Mouse (Mus musculus): Measurements from ENCODE around the gene Ints6.

Gene Ints6

GRCm38 (mm10) chr14:62761036-62761881, at the start of gene Ints6:
Ints6 (minus strand) TSS chr14:62761169.
- DNase-seq (ENCODE audit: low read depth), result peak; percentile 99

DNA sequence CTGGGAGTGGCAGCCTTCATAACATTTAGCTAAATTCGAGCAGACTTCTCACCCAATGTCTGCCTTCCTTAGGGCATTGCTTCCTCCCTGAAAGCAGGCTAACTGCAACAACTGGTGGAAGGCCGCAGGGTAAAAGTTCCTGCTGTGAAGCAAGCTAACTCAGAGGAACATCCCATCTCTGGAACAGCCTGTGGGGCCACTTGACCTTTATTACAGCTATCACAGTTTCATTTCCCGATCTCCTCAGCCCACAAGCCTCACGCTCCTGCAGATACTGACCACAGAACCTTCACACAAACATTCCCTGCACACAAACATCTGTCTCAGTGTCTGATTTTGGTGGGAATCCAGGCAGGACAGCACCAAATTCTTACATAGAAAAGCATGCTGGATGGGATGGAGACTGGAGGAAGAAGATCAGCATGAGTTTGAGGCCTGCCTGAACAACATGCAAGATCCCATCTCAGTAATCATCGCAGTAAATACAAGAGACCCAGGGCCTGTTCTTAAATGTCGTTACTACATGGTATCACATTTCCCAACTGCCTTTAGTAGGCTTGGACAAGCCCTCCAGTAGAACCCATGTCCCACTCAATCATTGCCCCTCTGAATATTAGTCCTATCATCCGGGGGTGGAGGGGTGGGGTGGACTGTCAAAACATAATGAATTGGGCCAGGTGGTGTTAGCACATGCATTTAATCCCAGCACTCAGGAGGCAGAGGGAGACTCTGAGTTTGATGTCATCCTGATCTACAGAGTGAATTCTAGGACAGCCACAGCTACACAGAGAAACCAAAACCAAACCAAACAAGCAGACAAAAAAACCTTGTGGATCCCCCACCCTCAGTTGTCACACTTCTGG, 47.9 kb upstream of the Ints6 start:
- DNase-seq (ENCODE audit: low read depth), result no peak

DNA sequence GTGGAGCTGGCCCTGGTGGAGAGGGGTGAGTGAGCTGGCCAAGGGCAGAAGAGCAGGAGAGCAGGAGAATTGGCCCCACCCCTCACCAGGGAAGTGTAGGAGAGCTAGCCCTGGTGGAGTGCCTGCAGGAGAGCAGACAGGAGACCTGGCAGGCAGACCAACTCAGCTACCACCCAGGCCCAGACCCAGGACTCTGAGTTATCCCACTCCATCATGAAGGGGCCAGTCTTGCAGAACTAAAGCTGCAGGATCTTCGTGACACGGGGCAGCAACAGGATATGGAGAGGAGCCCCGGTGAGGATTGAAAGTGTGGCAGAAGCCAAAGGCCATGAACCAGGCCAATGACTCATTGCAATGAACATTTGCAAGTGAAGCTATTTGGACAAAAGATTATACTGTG, 46.0 kb upstream of the Ints6 start:
- no peak for DNase-seq (ENCODE audit: low read depth)

- DNase-seq (ENCODE audit: low read depth), result no peak
These were observed 42.2 kb upstream of the Ints6 start for GRCm38 (mm10) chr14:62803204-62803603.

DNA sequence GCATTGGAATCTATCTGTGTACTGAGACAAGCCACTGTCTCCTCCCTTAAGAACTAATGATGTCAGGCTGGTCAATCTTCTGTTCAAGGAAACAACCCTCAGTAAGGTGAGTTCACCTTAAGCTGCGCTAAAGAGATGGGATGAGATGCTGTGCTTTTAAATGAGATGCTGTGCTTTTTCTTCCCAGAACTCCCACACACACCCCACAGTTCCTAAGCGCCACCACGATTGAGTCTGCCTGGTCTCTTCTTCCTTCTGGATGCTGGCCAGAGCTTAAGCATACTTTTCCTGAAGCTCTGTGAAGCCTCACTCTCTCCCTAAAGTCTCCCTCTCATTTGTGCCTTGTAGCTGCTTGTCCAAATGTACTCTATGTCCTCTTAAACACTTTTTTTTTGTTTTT, 39.8 kb upstream of the Ints6 start:
- DNase-seq (ENCODE audit: low read depth), result no peak

DNA sequence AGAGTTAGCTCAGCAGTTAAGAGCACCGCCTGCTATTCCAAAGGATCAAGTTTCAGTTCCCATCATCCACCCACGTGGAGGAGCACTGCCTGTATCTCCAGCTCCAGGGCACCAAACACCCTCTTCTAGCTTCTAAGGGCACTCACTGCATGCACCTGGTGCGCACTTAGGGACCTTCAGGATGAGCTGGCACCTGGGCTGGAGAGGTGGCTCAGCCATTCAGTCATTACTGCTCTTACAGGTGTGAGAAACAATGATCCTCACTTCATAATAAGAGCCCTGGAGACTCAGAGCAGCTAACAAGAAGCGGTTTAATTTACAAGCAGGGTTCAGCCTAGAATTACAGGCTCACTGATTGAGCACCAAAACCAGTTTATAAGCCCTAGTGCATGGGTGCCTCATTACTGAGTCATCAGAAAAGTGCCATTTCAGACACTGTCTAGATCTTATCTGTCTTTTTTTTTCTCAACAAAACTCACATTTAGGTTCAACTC, 37.7 kb upstream of the Ints6 start:
- DNase-seq (ENCODE audit: low read depth), result peak; percentile 34

GRCm38 (mm10) chr14:62795719-62796118, 34.8 kb upstream of the Ints6 start:
- DNase-seq (ENCODE audit: low read depth), result no peak

- no peak for DNase-seq (ENCODE audit: low read depth)
These were observed 28.3 kb upstream of the Ints6 start for GRCm38 (mm10) chr14:62789282-62789681.

- no peak for DNase-seq (ENCODE audit: low read depth)
These were observed 22.0 kb upstream of the Ints6 start for GRCm38 (mm10) chr14:62782981-62783380.

DNA sequence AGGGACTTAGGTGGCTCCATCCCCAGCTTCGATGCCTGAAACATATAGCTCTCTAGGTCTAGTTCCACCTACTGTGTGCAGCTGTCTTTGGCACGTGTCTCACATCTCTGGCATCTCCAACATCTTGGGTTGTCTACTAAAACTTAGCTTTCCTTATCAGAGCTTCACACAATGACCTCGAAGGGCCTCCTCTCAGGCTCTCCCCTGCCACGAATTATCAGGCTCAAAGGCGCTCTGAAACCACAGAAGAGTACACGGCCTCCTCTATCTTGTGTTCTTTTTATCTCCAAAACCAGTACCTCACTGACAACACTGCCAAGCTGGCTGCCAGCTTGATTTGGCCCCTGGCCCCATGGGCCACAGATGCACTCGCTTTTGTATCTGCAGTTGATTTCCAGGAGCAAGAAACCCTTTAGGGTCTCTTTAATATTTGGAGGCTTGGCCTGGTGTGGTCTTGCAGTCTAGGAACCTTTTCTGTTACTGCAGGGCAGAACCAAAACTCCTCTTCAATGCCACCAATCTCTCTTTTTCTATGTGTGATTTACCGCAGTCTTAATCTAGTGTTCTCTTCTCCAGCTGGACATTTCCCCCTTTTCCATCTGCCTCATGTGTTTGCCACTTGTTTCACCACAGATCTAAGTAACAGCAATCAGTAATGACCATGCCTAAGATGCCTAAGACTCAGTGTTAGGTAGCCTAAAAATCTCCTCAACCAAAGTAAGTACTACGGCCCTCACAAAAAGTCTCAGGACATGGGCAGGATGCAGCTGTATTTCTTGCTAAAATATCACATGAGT, 19.7 kb upstream of the Ints6 start:
- no peak for DNase-seq (ENCODE audit: low read depth)

DNA sequence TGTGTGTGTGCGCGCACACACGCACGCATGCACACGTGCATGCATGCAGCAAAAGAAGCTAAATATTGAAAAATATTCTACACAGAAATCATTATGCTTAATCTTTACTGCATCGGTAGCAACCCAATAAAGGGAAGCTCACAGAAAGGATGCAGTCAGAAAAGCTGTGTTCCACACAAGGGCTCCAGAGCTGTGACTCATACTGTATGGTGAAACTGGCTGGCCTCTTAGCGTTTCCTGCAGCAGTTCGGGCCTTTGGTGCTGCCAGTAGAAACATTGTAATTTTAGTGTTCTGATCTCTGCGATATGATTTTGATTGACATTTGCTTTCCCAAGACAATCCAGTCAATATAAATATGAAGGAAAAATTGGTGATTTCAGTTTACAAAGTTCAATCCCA, 17.1 kb upstream of the Ints6 start:
- DNase-seq (ENCODE audit: low read depth), result no peak

GRCm38 (mm10) chr14:62775034-62775433, 14.1 kb upstream of the Ints6 start:
- DNase-seq (ENCODE audit: low read depth), result no peak

GRCm38 (mm10) chr14:62774246-62774645, 13.3 kb upstream of the Ints6 start:
- DNase-seq (ENCODE audit: low read depth), result no peak

DNA sequence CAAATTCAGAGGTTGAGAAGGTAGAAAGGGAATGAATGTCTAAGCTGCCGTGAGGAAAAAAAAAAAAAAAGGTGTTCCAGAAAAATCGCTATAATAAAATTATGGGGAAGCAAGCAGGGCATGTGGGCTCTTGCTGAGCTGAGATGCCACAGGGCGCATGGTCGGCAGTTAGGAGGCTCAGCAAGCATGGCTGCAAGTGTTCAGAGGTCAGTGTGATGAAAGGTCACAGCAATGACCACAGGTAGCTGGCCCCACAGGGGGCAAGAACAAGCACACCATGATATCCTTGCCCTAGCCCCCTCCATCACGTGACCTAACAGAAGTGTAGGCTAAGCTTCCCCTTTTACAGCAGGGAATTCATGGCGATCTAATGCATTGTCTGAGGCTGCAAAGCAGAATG, 12.8 kb upstream of the Ints6 start:
- no peak for DNase-seq (ENCODE audit: low read depth)

GRCm38 (mm10) chr14:62765398-62765797, 4.4 kb upstream of the Ints6 start:
- DNase-seq (ENCODE audit: low read depth), result no peak

DNA sequence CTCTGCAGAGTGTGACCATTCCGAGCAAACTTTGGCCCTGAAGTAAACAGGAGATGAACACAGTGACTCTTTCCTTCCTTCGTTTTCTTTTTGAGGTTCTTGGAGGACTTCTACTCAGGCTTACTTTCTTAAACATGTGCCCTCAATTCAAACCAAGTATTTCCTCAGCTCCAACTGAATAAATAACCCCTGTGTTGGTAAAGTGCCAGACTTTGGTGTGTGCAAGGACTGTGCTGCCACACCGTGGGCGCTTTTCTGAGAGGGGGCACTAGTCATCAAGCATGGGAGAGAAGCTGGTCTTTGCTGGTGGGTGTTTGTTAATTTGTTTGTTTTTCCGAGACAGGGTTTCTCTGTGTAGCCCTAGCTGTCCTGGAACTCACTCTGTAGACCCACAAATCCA, 3.4 kb upstream of the Ints6 start:
- no peak for DNase-seq (ENCODE audit: low read depth)

DNA sequence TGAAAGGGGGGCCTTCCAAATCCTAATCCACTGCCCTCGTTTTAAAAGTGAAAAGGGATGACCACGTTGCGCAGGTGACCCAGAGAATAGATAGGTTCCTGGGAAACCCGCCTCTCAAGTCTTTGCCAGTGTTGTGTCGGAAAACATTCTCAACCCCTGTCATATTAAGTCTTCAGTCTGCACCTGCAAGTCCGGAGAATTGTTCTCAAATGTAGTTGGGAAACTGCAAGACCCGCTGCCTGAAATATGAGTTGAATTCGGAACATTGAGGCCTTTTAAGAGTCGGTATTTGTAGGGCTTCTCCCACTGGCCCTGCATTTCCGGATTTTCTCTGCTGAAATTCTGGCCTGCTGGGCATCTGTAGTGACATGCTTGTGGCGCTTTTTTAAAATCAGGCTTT, 974 bp upstream of the Ints6 start:
- no peak for DNase-seq (ENCODE audit: low read depth)

GRCm38 (mm10) chr14:62760321-62761035, 491 bp downstream of the Ints6 start:
- DNase-seq (ENCODE audit: low read depth), result peak; percentile 75

- DNase-seq (ENCODE audit: low read depth), result peak; percentile 79
These were observed 1.1 kb downstream of the Ints6 start for GRCm38 (mm10) chr14:62759771-62760320.

GRCm38 (mm10) chr14:62758714-62759113, 2.3 kb downstream of the Ints6 start:
- no peak for DNase-seq (ENCODE audit: low read depth)

DNA sequence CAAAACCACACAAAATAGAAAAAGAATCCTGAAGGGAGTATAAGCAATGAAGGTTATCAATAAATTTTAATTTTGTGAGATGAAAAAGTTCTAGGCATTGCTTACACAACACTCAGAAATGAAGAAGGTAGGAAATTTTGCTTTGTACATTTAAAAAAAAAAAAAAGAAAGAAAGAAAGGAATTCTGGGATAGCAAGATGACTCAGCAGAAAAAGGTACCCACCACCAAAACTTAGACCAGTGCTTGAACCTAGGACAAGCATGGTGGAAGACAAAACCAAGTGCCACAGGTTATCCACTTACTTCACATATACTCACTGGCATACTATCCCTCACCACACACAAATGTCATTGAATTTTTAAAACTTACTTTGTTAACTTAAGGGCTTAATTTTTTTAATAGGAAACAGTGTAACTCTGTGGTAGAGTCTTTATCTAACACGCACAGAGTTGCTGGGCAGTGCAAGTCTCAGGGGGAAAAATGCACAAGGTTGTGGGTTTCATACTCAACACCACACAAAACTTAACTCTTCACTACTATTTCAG, 5.8 kb downstream of the Ints6 start:
- no peak for DNase-seq (ENCODE audit: low read depth)

Data from naive thymus-derived CD4-positive, alpha-beta T cell, adult 2 months (primary cell).